Mouse (Mus musculus) ovary, postnatal 36 days (tissue): ENCODE data around the gene Phf12.

ENCODE experiments used
- DNase-seq: peaks from one replicate; pipeline ENCODE4 v3.0.0; 2022; ENCODE audit warnings: low spot score, mixed read lengths

Phf12 gene

GRCm38 (mm10) chr11:77982441-77982905 is at the start of gene Phf12:
Phf12 (plus strand) TSS chr11:77982754.
- peak; percentile 100 for DNase-seq

DNA sequence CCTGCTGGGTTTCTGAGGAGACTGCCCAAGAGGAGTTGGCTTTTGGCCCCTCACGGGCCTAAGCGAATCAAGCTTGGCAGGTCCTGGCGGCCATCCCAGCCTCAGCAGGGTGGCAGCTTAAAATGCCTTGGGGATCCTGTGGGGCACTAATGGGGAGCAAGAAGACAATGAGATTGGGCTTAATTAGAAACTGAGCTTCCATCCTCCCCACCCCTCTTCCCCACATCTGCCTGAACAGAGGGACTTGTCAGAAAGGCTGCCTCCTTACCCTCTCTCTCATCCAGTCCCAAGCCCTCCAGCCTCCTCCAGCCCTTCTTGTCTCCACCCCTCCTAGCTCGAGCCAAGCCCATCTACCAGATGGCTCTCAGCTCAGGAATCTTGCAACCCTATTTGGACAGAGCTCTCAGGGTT is 48.4 kb upstream of the Phf12 start:
- DNase-seq, result no peak

GRCm38 (mm10) chr11:77934568-77935311 is 47.8 kb upstream of the Phf12 start:
- no peak for DNase-seq

DNA sequence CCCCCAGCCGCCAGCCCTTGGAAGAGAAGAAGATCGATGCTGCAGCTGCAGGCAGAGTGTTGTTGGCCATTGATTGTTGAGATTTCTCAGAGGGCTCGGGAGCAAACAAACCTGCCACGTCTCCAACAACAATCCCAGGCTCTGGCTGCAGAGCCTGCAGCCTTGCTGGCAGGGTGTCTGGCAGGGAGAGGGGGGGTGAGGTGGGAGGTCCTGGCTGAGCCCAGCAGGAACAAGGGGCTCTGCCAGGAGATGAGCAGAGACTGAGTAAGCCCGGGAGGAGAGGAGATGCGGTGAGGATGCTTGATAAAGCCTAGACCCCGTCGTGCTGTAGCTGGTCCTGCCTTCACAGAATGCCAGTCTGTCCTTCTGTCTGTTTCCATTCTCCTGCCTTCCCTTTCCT is 45.7 kb upstream of the Phf12 start:
- no peak for DNase-seq

- DNase-seq, result no peak
These were observed 44.7 kb upstream of the Phf12 start for GRCm38 (mm10) chr11:77937649-77938410.

DNA sequence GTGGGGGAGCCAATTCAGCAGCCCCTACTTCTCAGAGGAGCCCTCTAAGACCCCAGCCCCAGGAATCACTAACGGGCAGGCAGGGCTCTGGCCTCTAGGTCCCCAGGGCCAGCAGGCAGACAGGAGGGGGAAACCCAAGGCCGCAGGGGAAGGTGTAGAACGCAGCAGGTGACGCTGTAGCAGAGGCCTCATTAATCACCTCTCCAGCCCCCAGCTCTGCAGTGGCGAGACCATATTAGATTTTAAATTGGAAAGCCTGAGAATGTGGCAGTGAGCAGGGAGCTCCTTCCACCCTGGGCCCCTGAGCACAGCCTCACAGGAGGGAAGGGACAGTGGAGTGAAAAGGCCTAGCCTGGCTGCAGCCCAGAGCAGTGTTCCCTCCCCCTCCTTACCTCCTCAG is 40.3 kb upstream of the Phf12 start:
- no peak for DNase-seq

DNA sequence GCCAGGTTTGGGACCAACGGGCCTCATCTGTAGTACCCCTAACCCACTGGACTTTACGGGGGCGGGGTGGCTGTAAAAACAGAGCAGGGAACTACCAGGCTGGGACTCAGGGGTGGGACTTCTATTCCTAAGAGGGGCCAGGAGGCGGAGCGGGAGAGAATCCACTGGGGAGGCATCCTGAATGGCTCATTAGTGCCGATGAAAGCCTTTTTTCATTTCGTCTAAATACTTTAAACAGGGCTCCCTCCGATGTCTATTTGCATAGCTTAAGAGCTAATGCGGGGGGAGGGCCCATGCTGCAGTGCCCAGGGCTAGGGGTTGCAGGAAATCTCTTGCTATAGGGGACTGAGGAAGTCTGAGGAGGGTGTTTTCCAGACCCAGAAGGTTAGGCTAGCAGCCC is 34.7 kb upstream of the Phf12 start:
- no peak for DNase-seq

DNA sequence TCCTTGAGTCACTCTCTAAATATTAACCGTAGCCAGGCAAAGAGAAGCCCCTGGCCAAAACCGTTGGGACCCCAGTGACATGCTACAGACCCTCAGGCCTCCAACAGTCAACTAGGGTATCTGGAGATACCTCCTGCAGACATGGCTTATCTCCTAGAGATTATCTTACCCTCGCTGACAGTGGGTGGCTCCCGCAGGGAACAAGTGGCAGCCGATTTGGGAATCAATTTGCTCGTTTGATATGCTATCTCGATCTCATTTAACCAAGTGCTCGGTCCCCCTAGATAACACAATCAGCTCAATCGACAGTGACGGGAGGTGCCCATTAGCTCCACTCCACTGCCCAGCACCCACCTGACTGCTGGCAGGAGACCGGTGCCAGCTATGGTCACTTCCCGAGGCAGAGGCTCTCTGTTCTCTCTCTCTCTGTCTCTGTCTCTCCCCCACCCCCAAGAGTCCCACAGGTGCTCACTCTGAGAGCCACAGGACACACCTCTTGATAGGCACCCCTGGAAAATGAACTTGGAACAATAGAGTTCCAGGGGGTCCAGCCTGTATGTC is 32.3 kb upstream of the Phf12 start:
- DNase-seq, result no peak

DNA sequence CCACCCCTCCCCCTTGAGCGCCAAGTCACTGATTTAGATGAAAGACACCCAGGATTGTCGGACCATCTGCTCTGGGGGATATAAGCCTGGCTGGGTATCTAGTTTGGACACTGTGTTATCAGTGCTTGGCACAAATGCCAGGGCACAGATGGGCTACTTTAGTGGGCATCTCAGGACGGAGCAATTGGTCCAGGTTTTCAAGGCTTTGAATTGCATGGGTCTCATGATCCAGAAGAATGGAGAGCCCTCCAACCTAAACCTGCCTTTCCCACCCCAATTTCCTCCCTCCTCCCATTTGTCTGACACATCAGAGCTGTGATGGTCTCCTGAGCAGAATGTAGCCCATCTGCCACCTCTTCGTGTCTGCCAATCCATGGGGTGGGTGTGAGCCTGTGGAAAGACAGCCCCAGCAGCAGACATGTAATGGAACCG is 31.7 kb upstream of the Phf12 start:
- no peak for DNase-seq

DNA sequence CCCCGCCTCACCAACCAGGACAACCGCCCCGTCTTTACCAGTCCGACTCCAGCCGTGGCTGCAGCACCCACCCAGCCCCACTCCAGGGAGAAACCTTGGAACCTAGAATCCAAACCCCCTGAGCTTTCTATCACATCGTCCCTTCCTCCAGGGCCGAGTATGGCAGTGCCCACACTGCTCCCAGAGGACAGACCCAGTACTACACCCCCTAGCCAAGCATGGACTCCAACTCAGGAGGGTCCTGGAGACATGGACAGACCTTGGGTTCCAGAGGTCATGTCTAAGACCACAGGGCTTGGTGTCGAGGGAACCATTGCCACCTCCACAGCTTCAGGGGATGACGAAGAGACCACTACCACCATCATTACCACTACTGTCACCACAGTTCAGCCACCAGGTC is 28.9 kb upstream of the Phf12 start:
- DNase-seq, result no peak

GRCm38 (mm10) chr11:77956428-77956827 is 26.1 kb upstream of the Phf12 start:
- DNase-seq, result no peak

DNA sequence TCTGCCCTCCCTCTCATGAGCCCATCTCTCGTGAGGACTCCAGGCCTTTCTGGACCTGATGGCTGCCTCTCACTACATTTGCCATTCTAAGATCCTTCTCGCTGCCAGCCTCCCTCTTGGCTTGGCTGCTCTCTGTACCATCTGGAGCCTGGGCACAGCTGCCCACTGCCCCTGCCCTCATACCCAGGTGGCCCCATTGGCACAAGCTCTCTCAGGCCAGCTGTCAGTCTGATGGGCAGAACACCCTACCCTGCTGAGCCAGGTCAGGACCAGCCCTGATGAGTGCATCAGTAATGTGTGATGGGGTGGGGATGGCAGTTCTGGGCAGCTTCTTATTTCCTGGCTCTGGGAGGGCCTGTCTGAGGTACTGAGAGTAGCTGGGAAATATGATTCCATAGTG is 24.3 kb upstream of the Phf12 start:
- DNase-seq, result no peak

- DNase-seq, result no peak
These were observed 23.6 kb upstream of the Phf12 start for GRCm38 (mm10) chr11:77958932-77959331.

DNA sequence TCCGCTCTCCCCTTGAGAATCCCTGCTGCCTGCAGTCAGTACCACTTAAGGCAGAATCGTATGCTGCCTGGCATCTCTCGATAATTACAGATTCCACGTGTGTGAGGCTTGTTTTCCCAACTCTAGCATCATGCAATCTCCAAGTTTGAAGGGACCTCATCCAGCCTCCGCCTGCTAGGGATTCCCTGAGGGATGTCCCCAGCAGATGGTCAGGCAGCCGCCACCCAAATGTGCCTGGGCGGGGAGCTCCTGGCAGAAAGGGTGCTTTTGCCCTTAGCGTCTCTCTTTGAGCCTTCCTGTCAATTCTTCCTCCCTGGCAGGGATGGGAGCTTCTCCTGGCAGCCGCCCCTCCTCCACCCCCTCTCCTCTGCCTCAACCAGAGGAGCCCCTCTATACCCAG is 22.4 kb upstream of the Phf12 start:
- DNase-seq, result no peak

- no peak for DNase-seq
These were observed 21.7 kb upstream of the Phf12 start for GRCm38 (mm10) chr11:77960898-77961297.

- no peak for DNase-seq
These were observed 19.6 kb upstream of the Phf12 start for GRCm38 (mm10) chr11:77962946-77963345.

DNA sequence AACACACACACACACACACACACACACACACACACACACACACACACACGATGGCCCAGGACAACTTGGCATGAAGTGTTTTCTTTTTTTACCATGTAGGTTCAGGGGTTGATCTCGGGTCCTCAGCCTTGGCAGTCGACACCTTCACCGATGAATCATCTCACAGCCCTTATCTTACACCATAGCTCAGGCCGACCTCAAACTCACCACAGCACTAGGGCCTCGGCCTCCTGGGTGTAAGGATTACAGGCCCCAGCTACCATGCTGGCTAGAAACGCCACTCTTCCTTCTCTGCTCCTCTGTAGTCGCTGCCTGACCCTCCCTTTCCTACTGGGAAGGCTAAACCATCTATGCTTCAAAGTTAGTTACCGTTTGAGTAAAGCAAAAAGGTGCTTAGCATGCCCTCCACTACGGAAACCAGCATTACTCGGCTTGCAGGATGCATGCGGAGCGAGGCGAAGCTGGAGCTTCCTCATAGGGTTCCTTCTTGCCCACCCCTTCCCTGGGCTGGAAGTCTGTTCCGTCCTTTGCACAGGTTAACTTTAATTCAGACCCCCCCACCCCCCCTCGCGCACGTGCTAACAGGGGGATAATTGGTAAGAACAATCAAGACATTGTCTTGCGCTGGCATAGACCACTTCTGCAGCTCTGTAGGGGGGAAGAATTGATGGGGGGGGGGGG is 18.0 kb upstream of the Phf12 start:
- no peak for DNase-seq

- DNase-seq, result peak; percentile 31
These were observed 17.2 kb upstream of the Phf12 start for GRCm38 (mm10) chr11:77965101-77966036.

- no peak for DNase-seq
These were observed 16.5 kb upstream of the Phf12 start for GRCm38 (mm10) chr11:77966037-77966391.

DNA sequence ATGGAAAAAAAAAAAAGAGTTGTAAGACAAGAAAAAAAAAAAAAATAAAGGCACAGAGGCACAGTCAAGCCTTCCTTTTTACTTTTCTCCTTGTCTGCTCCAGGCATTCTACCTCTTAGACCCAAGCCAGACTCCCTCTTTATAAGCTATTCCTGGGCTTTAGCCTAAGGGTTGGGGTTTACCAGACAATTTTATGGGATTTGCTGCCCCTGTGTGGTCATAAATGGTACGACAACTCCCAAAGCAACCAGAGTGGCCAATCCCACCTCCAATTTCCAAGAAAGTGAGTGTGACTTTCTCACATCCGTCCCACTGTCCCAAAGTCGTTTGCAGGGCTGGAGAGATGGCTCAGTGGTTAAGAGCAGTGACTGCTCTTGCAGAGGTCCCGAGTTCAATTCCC is 15.4 kb upstream of the Phf12 start:
- peak; percentile 51 for DNase-seq

DNA sequence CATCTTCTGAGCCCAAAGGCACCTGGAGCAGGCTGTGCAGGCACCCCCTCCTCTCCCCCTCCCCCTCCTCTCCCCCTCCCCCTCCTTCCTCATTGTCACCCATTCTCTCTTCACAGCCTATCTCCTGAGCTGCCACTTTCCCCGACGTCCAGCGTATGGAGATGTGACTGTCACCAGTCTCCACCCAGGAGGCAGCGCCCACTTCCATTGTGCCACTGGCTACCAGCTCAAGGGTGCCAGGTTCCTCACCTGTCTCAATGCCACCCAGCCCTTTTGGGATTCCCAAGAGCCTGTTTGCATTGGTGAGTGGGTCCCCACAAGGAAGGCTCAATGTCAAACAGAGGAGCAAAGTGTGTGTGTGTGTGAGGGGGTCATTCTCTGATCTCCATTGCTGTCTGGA is 13.8 kb upstream of the Phf12 start:
- DNase-seq, result no peak
